Mouse (Mus musculus) neural tube, embryonic 15.5 days (tissue): ENCODE measurements around the gene Lrwd1. TPM values are rescaled to one million over a fixed set of nuclear protein-coding genes. Genes with fewer than 3 reads are reported as not detected.
"Not testable (repeated sequence)": the region's sequence is repeated elsewhere in the genome, so short reads cannot be mapped to it uniquely, and the experiment has no call there.

Experiments
- ATAC-seq: fragments of 200-750 bp; cut with Nextera tagmentation; 2 replicates; pipeline ENCODE4 v1.8.0; 2017; ENCODE audit warnings: mild to moderate bottlenecking, moderate TSS enrichment, moderate library complexity; ENCODE audit not compliant: low FRiP score
- H3K27ac ChIP-seq: fragments of 300-500 bp; sonication (generic); replicated peaks from 2 replicates; pipeline ENCODE4 v1.5.1; 2015; ENCODE audit warnings: mild to moderate bottlenecking, inconsistent platforms
- H3K27me3 ChIP-seq: fragments of 300-500 bp; sonication (generic); replicated peaks from 2 replicates; pipeline ENCODE4 v1.6.1; 2015; ENCODE audit warnings: inconsistent platforms
- H3K36me3 ChIP-seq: fragments of 300-500 bp; sonication (generic); 2 replicates; pipeline ENCODE4 v1.6.1; 2015; ENCODE audit warnings: inconsistent platforms
- H3K4me1 ChIP-seq: fragments of 300-500 bp; sonication (generic); 2 replicates; pipeline ENCODE4 v1.6.1; 2015; ENCODE audit warnings: inconsistent platforms
- H3K4me2 ChIP-seq: fragments of 300-500 bp; sonication (generic); 2 replicates; pipeline ENCODE4 v1.6.1; 2015; ENCODE audit warnings: inconsistent platforms, mild to moderate bottlenecking, moderate library complexity
- H3K4me3 ChIP-seq: fragments of 300-500 bp; sonication (generic); replicated peaks from 2 replicates; pipeline ENCODE4 v1.5.1; 2015; ENCODE audit warnings: mild to moderate bottlenecking, inconsistent platforms
- H3K9ac ChIP-seq: fragments of 300-500 bp; sonication (generic); replicated peaks from 2 replicates; pipeline ENCODE4 v1.6.1; 2015; ENCODE audit warnings: mild to moderate bottlenecking, inconsistent platforms
- H3K9me3 ChIP-seq: fragments of 300-500 bp; sonication (generic); replicated peaks from 2 replicates; pipeline ENCODE4 v1.6.1; 2016; ENCODE audit warnings: inconsistent platforms
- WGBS: fragments of 180-500 bp; shearing (Covaris S2); methylation state at CpG from one replicate; pipeline ENCODE4 v1.1.7; 2015; ENCODE audit warnings: mixed read lengths; 5-methylcytosine and 5-hydroxymethylcytosine counted together
- polyA plus RNA-seq: library from polyadenylated mRNA; unstranded; fragments of >200 nt; fragmentation: Nextera tagmentation; extraction: Ambion mirVana; gene quantifications from 2 replicates; pipeline ENCODE4 v1.2.1, GENCODE M21; 2015

The Lrwd1 gene
- polyA plus RNA-seq, 1 experiment from 2014 or later: 22.7 TPM

DNA sequence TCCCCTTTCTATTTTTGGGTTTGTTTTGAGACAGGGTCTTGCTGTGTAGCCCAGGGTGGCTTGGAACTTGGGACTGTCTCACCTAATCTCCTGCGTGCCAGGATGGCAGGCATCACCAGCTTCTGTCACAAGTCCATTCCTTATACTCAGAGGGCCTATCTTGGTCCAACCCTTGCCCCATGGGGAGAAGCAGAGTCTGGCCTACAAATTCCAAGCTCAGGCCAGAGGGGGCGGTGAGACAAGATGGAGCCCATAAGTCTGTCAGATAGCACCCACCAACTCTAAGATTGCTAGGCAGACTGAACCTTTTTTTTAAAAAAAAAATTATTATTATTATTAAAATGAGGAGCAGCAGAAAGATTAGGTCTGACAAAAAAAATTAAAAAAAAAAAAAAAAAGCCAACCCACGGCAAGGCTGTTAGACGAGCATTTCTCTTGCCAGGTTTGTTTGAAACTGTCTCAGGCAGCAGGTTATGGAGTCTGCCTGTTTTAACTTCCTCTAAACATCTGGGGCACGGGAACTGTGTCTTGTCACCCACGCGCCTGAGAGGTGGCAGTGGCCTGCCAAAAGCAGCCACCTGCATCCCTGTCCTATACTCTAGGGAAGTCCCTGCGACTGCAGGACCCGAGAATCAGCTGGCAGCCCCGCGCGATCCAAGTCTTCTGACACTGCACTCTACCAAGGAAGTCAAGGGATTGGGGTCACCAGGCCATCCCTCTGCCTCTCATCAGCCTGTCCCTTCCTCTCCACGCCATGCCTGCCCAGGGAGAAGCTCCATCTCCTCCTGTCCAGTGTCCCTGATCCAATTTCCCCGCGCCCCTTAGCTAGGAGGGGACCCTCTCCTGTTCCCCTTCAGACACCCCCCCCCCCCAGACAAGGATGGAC lies 34.0 kb upstream of the Lrwd1 start:
- Histone ChIP-seq H3K4me1 (peaks cover 36% of the 10 kb centered on the region), H3K4me2 (peak overlapping the region; percentile 91), H3K9me3 (no peaks in the 10 kb centered on the region), H3K27me3 (no peaks in the 10 kb centered on the region), H3K27ac (peak overlapping the region; percentile 89), H3K4me3 (peak overlapping the region; percentile 62), H3K36me3 (peaks cover 17% of the 10 kb centered on the region), H3K9ac (peak overlapping the region; percentile 77)
- peak; percentile 51 for ATAC-seq
- WGBS: 10% methylated on average over 13 of the region's 15 CpGs

DNA sequence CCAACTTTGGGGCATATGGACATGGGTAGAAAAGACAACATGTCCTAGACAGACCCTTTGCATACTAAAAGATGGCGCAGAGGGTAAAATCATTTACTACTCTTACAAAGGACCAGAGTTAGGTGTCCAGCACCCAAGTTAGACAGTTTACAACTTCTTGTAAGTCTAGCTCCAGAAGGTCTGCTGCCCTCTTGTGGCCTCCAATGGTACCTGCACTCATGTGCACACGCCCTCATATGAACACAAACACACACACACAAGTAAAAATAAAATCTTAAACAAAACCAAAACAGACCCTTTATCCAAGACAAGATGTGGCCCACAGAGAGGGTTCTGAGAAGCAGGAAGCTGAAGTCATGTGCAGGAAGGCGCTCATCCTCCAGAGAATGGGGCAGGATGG lies 32.2 kb upstream of the Lrwd1 start:
- no peak for ATAC-seq
- no peaks in the 10 kb centered on the region for H3K27me3 ChIP-seq
- no peak overlapping the region for H3K9ac ChIP-seq
- H3K4me1 ChIP-seq: peaks cover 33% of the 10 kb centered on the region
- no peak overlapping the region for H3K4me3 ChIP-seq
- H3K4me2 ChIP-seq: no peak overlapping the region
- H3K36me3 ChIP-seq: peaks cover 23% of the 10 kb centered on the region
- no peaks in the 10 kb centered on the region for H3K9me3 ChIP-seq
- 95% methylated on average over 3 of the region's 3 CpGs for WGBS
- H3K27ac ChIP-seq: no peak overlapping the region

DNA sequence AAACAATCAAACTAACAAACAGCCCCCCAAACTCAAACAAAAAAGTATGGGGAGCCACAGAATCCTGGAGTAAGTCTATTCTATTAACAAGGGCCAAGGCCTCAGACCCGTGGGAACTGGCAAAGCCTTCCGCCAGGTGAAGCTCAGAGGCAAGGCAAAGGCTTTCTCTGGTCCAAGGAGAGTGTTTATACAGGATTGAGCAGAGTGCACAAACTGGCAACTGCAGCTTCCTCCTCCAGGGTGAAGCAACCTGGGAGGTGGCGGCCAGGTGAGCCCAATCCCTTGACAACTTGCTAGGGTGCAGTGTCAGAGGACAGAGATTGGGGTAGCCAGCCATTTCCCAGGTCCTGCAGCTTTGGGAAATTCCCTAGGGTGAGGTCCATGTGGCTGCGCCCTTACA lies 31.4 kb upstream of the Lrwd1 start:
- Histone ChIP-seq H3K27ac (no peak overlapping the region), H3K4me1 (peaks cover 32% of the 10 kb centered on the region), H3K36me3 (peaks cover 23% of the 10 kb centered on the region), H3K27me3 (no peaks in the 10 kb centered on the region), H3K9ac (no peak overlapping the region), H3K9me3 (no peaks in the 10 kb centered on the region), H3K4me2 (no peak overlapping the region), H3K4me3 (no peak overlapping the region)
- no peak for ATAC-seq
- 92% methylated on average over 4 of the region's 4 CpGs for WGBS

DNA sequence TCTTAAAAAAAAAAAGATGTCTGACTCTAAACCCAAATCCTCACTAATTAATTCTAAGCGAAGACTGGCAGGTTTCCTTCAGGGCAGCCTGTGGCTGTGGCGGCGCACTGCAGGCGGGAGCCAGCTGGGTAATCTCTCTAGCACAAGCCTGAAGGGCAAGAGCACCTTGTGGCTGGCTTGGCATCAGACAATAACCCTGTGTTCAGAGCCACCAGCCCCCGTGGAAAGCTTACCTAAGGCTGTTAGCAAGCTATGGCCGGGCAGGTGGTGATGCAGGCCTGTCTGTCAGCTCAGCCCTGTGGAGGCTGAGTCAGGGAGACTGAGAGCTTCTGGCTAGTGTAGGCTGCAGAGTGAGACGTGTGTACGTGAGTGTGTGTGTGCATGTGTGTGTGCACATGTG lies 29.4 kb upstream of the Lrwd1 start:
- Histone ChIP-seq H3K27me3 (no peaks in the 10 kb centered on the region), H3K9me3 (no peaks in the 10 kb centered on the region), H3K4me1 (peaks cover 16% of the 10 kb centered on the region), H3K27ac (no peak overlapping the region), H3K9ac (no peak overlapping the region), H3K36me3 (peaks cover 32% of the 10 kb centered on the region), H3K4me2 (no peak overlapping the region), H3K4me3 (no peak overlapping the region)
- WGBS: 71% methylated on average over 8 of the region's 8 CpGs
- no peak for ATAC-seq

DNA sequence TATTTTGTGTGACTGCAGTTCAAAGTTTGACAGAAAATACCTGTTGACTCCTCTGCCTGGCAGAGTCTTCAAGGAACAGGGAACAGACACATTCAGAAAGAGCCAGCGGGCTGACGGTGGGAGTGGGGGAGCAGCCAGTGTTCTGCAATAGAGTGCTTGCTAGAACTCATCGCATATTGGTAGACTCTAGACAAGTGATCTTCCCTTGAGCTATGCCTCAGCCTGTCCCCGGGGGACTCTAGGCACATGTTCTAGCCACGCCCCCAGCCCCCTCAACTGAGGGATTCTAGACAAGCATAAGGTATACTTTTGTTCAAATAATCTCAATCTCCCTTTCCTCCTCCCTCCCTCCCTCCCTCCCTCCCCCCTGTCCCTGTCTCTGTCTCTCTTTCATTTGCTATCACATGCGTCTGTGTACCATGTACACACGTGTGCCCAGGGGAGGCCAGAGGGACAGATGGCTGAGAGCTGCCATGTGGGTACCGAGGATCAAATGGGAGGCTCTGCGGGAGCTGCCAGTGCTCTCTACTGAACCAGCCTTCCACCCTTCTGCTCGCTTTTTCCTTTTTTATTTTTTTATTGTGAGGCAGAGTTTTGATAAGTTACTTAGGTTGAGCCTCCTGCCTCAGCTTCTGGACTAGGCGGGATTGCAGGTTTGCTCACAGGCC lies 28.1 kb upstream of the Lrwd1 start:
- H3K27me3 ChIP-seq: no peaks in the 10 kb centered on the region
- H3K4me3 ChIP-seq: no peak overlapping the region
- H3K36me3 ChIP-seq: peaks cover 34% of the 10 kb centered on the region
- no peak overlapping the region for H3K27ac ChIP-seq
- 66% methylated on average over 11 of the region's 11 CpGs for WGBS
- ATAC-seq: no peak
- H3K9me3 ChIP-seq: no peaks in the 10 kb centered on the region
- no peak overlapping the region for H3K4me2 ChIP-seq
- H3K4me1 ChIP-seq: peaks cover 10% of the 10 kb centered on the region; the same call in 1 of the 2 replicates
- H3K9ac ChIP-seq: no peak overlapping the region

DNA sequence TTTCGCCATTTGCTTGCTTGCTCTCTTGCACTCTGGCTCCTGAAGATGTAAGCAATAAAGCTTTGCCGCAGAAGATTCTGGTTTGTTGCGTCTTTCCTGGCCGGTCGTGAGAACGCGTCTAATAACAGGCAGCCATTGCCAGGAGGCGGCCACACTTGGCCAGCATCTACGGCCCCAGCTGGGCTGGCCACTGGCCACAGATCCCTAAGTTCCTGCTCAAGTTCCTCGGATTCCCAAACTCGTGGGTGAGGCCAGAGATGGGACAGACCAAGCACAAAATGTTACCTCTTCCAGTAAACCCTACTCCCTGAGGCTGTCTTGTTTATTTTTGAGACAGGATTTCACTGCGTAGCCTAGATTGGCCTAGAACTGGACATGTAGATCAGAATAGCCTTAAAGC lies 24.2 kb upstream of the Lrwd1 start:
- H3K27ac ChIP-seq, H3K27me3 ChIP-seq, H3K4me2 ChIP-seq, H3K9ac ChIP-seq, H3K9me3 ChIP-seq, H3K4me1 ChIP-seq, ATAC-seq, H3K4me3 ChIP-seq: not testable (repeated sequence)
- peaks cover 19% of the 10 kb centered on the region for H3K36me3 ChIP-seq
- 91% methylated on average over 11 of the region's 12 CpGs for WGBS

DNA sequence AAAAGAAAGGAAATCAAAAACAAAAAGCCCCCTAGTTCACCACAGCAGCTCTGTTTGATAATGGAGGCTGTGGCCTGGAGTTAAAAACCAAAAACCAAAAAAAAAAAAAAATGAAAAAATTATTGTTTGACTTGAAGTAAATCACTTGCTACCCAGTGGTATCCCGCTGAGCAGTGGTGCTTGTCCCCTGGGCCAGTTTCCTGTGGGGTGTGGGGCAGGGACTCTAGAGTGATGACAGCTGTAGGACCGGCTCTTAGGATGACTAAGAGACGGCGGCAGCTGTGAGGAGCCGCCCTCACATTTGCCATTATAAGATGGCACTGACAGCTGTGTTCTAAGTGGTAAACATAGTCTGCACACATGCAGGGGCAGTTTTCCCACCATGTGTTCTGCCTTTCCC lies 19.5 kb upstream of the Lrwd1 start:
- Histone ChIP-seq H3K27me3 (no peaks in the 10 kb centered on the region), H3K4me3 (no peak overlapping the region), H3K9ac (no peak overlapping the region), H3K4me2 (no peak overlapping the region), H3K27ac (no peak overlapping the region), H3K4me1 (no peaks in the 10 kb centered on the region), H3K36me3 (peaks cover 15% of the 10 kb centered on the region), H3K9me3 (no peaks in the 10 kb centered on the region)
- no peak for ATAC-seq
- WGBS: 87% methylated on average over 5 of the region's 5 CpGs

DNA sequence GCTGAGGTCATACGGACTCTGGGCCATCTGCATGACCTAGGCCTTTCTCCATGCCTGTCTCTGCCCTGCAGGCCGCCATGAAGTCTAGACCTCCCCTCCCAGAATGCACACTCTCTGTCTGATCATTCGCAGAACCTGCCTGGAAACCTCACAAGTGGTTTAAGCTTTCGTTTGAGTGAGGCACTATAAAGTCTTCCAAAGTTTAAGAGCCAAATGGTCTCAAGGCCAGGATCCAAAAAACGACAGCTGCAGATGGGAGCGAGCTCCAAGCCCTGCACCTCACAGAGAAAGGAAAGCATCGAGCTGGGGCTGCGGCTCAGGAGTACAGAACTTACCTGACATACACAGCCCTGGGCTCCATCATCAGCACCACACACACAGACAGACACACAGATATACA lies 16.5 kb upstream of the Lrwd1 start:
- no peak overlapping the region for H3K27ac ChIP-seq
- no peak overlapping the region for H3K4me2 ChIP-seq
- no peak overlapping the region for H3K4me3 ChIP-seq
- H3K9ac ChIP-seq: no peak overlapping the region
- no peaks in the 10 kb centered on the region for H3K4me1 ChIP-seq
- H3K36me3 ChIP-seq: peaks cover 11% of the 10 kb centered on the region; the same call in 1 of the 2 replicates
- H3K27me3 ChIP-seq: no peaks in the 10 kb centered on the region
- ATAC-seq: no peak
- no peaks in the 10 kb centered on the region for H3K9me3 ChIP-seq
- WGBS: 82% methylated on average over 8 of the region's 8 CpGs

DNA sequence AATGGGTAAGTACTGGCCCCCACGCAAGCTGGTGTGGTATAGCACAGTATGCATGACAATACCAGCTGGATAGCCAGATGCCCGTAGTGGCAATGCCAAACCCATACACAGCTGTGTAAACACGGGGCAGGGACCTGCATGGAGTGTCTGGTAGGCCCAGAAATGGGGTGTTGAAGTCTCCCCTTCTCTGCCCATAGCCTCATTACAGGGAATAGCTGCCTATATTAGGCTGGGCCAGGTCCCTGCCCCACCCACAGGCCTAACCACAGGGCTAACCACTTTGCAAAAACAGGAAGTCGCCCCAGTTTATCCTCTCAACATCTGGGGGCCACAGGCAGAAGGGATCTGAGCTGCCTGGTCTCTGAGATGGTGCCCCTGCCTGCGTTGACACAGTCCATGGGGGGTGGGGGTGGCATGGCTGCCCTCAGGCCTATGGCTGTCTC lies 13.3 kb upstream of the Lrwd1 start:
- not testable (repeated sequence) for H3K9ac ChIP-seq, H3K4me1 ChIP-seq, ATAC-seq, H3K4me3 ChIP-seq, H3K27me3 ChIP-seq, H3K9me3 ChIP-seq, H3K27ac ChIP-seq, H3K4me2 ChIP-seq
- H3K36me3 ChIP-seq: peaks cover 11% of the 10 kb centered on the region; the same call in 1 of the 2 replicates
- 78% methylated on average over 5 of the region's 5 CpGs for WGBS

DNA sequence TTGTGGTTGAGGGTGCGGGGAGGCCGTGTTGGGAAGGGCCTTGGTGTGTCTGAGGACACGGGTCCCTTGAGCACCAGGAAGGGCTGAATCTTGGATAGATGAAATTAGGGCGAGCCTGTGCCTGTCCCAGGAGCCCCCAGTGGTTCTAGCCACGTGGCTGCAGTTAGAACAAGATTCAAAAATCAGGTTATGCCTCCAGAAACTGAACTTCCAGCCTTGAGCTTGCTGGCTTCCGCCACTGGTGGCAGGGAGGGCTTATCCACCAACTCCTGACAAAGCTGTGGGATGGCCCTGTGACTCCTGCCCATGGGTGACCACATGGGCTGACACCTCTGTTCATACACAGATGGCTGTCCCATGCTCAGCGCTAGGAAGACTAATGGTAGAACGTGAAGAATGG lies 11.8 kb upstream of the Lrwd1 start:
- H3K4me2 ChIP-seq: no peak overlapping the region
- H3K4me1 ChIP-seq: no peaks in the 10 kb centered on the region
- no peaks in the 10 kb centered on the region for H3K27me3 ChIP-seq
- H3K27ac ChIP-seq: no peak overlapping the region
- no peak overlapping the region for H3K4me3 ChIP-seq
- no peaks in the 10 kb centered on the region for H3K9me3 ChIP-seq
- 81% methylated on average over 8 of the region's 8 CpGs for WGBS
- H3K9ac ChIP-seq: no peak overlapping the region
- no peak for ATAC-seq
- H3K36me3 ChIP-seq: 0 out of 2 replicates have a peak, but pooled peaks cover 3% of the 10 kb centered on the region

DNA sequence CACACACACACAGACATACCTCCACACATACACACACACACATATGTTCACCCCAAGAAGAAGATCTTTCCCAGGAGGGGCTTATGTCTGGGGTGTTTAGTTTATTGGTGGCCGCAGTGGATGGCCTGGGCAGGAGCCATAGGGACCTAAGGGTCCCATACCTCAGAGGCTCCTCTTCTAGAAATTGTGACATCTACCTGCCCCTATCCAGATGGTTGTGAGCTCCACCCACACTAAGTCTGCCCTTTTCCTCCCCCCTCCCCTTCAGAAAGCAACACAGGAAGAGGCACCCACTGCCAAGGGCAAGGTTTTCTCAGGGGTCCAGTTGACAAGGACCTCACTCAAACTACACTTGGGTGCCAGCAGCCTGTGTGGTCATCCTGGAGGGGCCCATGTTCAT lies 11.1 kb upstream of the Lrwd1 start:
- Histone ChIP-seq H3K9me3 (no peaks in the 10 kb centered on the region), H3K4me1 (no peaks in the 10 kb centered on the region), H3K36me3 (peaks cover 9% of the 10 kb centered on the region), H3K27me3 (no peaks in the 10 kb centered on the region), H3K4me2 (no peak overlapping the region), H3K27ac (no peak overlapping the region), H3K9ac (no peak overlapping the region), H3K4me3 (no peak overlapping the region)
- ATAC-seq: no peak
- 97% methylated on average over 1 of the region's 1 CpGs for WGBS
